Mouse (Mus musculus): Measurements from ENCODE around the gene En2. TPM values are rescaled to one million over a fixed set of nuclear protein-coding genes. Genes with fewer than 3 reads are reported as not detected.

Gene En2
- polyA plus RNA-seq (2012; rRNA removed): 0.04 and 0.10 TPM in 2 replicates

- Histone ChIP-seq H3K27ac (ENCODE audit: control insufficient read depth, insufficient read depth, low read length) (no peak within 1 kb of the TSS), H3K27me3 (ENCODE audit: control insufficient read depth, insufficient read depth, low read length) (peaks cover 29% of the 10 kb centered on the region; the same call in 1 of the 2 replicates), H3K4me3 (ENCODE audit: control insufficient read depth, insufficient read depth, low read length) (no peak within 1 kb of the TSS), H3K36me3 (ENCODE audit: control insufficient read depth, insufficient read depth, low read length) (no peaks in the 10 kb centered on the region), H3K4me1 (replicated peaks; ENCODE audit: control insufficient read depth, insufficient read depth, low read length) (0 out of 2 replicates have a peak, but pooled peaks cover 2% of the 10 kb centered on the region)
- DNase-seq: no peak
- 8% methylated on average over 113 of the region's 113 CpGs for WGBS
- TF ChIP-seq POLR2A (IDR thresholded peaks at IDR 0.05; ENCODE audit: control insufficient read depth, extremely low read depth, insufficient read depth, low read length, poor library complexity): no peak
- TF ChIP-seq CTCF (IDR thresholded peaks at IDR 0.05; ENCODE audit: borderline replicate concordance, control insufficient read depth, extremely low read depth, insufficient read depth, low read length, poor library complexity): no peak
These were observed at the start of gene En2 for GRCm38 (mm10) chr5:28165358-28166255. TSS of gene En2 (plus strand) at chr5:28165694.

GRCm38 (mm10) chr5:28117251-28117880 is 48.1 kb upstream of the En2 start:
- Histone ChIP-seq H3K27me3 (ENCODE audit: control insufficient read depth, insufficient read depth, low read length) (peaks cover 4% of the 10 kb centered on the region; the same call in 1 of the 2 replicates), H3K36me3 (ENCODE audit: control insufficient read depth, insufficient read depth, low read length) (no peaks in the 10 kb centered on the region), H3K27ac (ENCODE audit: control insufficient read depth, insufficient read depth, low read length) (no peak overlapping the region), H3K4me1 (replicated peaks; ENCODE audit: control insufficient read depth, insufficient read depth, low read length) (no peaks in the 10 kb centered on the region), H3K4me3 (ENCODE audit: control insufficient read depth, insufficient read depth, low read length) (no peak overlapping the region)
- DNase-seq: no peak
- TF ChIP-seq POLR2A (IDR thresholded peaks at IDR 0.05; ENCODE audit: control insufficient read depth, extremely low read depth, insufficient read depth, low read length, poor library complexity) (no peak), CTCF (IDR thresholded peaks at IDR 0.05; ENCODE audit: borderline replicate concordance, control insufficient read depth, extremely low read depth, insufficient read depth, low read length, poor library complexity) (no peak)
- WGBS: 10% methylated on average over 13 of the region's 13 CpGs

- Histone ChIP-seq H3K27me3 (ENCODE audit: control insufficient read depth, insufficient read depth, low read length) (peaks cover 4% of the 10 kb centered on the region; the same call in 1 of the 2 replicates), H3K36me3 (ENCODE audit: control insufficient read depth, insufficient read depth, low read length) (no peaks in the 10 kb centered on the region), H3K4me3 (ENCODE audit: control insufficient read depth, insufficient read depth, low read length) (no peak overlapping the region), H3K27ac (ENCODE audit: control insufficient read depth, insufficient read depth, low read length) (no peak overlapping the region), H3K4me1 (replicated peaks; ENCODE audit: control insufficient read depth, insufficient read depth, low read length) (no peaks in the 10 kb centered on the region)
- no peak for TF ChIP-seq POLR2A (IDR thresholded peaks at IDR 0.05; ENCODE audit: control insufficient read depth, extremely low read depth, insufficient read depth, low read length, poor library complexity)
- TF ChIP-seq CTCF (IDR thresholded peaks at IDR 0.05; ENCODE audit: borderline replicate concordance, control insufficient read depth, extremely low read depth, insufficient read depth, low read length, poor library complexity): no peak
- DNase-seq: no peak
- WGBS: 4% methylated on average over 30 of the region's 30 CpGs
These were observed 47.5 kb upstream of the En2 start for GRCm38 (mm10) chr5:28117882-28118530.

- DNase-seq: no peak
- no peak for TF ChIP-seq POLR2A (IDR thresholded peaks at IDR 0.05; ENCODE audit: control insufficient read depth, extremely low read depth, insufficient read depth, low read length, poor library complexity)
- TF ChIP-seq CTCF (IDR thresholded peaks at IDR 0.05; ENCODE audit: borderline replicate concordance, control insufficient read depth, extremely low read depth, insufficient read depth, low read length, poor library complexity): no peak
- no peak overlapping the region for H3K27ac ChIP-seq (ENCODE audit: control insufficient read depth, insufficient read depth, low read length)
- 7% methylated on average over 19 of the region's 19 CpGs for WGBS
- no peak overlapping the region for H3K4me3 ChIP-seq (ENCODE audit: control insufficient read depth, insufficient read depth, low read length)
- peaks cover 4% of the 10 kb centered on the region; the same call in 1 of the 2 replicates for H3K27me3 ChIP-seq (ENCODE audit: control insufficient read depth, insufficient read depth, low read length)
- no peaks in the 10 kb centered on the region for H3K36me3 ChIP-seq (ENCODE audit: control insufficient read depth, insufficient read depth, low read length)
- no peaks in the 10 kb centered on the region for H3K4me1 ChIP-seq (replicated peaks; ENCODE audit: control insufficient read depth, insufficient read depth, low read length)
These were observed 47.0 kb upstream of the En2 start for GRCm38 (mm10) chr5:28118531-28118925.

GRCm38 (mm10) chr5:28119576-28119975 is 45.9 kb upstream of the En2 start:
- H3K4me1 ChIP-seq (replicated peaks; ENCODE audit: control insufficient read depth, insufficient read depth, low read length): no peaks in the 10 kb centered on the region
- 36% methylated on average over 3 of the region's 3 CpGs for WGBS

More at GRCm38 (mm10) chr5:28119576-28119975, 45.9 kb upstream of the En2 start:
- Histone ChIP-seq H3K27ac (ENCODE audit: control insufficient read depth, insufficient read depth, low read length) (no peak overlapping the region), H3K27me3 (ENCODE audit: control insufficient read depth, insufficient read depth, low read length) (peaks cover 12% of the 10 kb centered on the region), H3K4me3 (ENCODE audit: control insufficient read depth, insufficient read depth, low read length) (no peak overlapping the region), H3K36me3 (ENCODE audit: control insufficient read depth, insufficient read depth, low read length) (no peaks in the 10 kb centered on the region)
- no peak for DNase-seq
- no peak for TF ChIP-seq POLR2A (IDR thresholded peaks at IDR 0.05; ENCODE audit: control insufficient read depth, extremely low read depth, insufficient read depth, low read length, poor library complexity)
- no peak for TF ChIP-seq CTCF (IDR thresholded peaks at IDR 0.05; ENCODE audit: borderline replicate concordance, control insufficient read depth, extremely low read depth, insufficient read depth, low read length, poor library complexity)
